Mouse (Mus musculus) midbrain, embryonic 11.5 days (tissue): ENCODE results near the gene Zfp819. TPM values are rescaled to one million over a fixed set of nuclear protein-coding genes. Genes with fewer than 3 reads are reported as not detected.

Source experiments
- ATAC-seq: fragments of 200-750 bp; cut with Nextera tagmentation; 2 replicates; pipeline ENCODE4 v1.8.0; 2017; ENCODE audit warnings: moderate TSS enrichment, moderate library complexity; ENCODE audit not compliant: low FRiP score
- DNase-seq: peaks from one replicate; pipeline ENCODE4 v3.0.0; 2015; ENCODE audit warnings: low spot score; ENCODE audit errors: missing footprints
- H3K27ac ChIP-seq: fragments of 300-500 bp; sonication (generic); 2 replicates; pipeline ENCODE4 v1.5.1; 2014; ENCODE audit warnings: low read depth, low read length
- H3K27me3 ChIP-seq: fragments of 300-500 bp; sonication (generic); 2 replicates; pipeline ENCODE4 v1.6.1; 2014; ENCODE audit warnings: mild to moderate bottlenecking, low read length, moderate library complexity, mixed read lengths; ENCODE audit not compliant: control insufficient read depth, insufficient read depth
- H3K36me3 ChIP-seq: fragments of 300-500 bp; sonication (generic); 2 replicates; pipeline ENCODE4 v1.6.1; 2014; ENCODE audit warnings: mild to moderate bottlenecking, low read length, moderate library complexity, mixed read lengths; ENCODE audit not compliant: control insufficient read depth, insufficient read depth
- H3K4me1 ChIP-seq: fragments of 300-500 bp; sonication (generic); 2 replicates; pipeline ENCODE4 v1.6.1; 2014; ENCODE audit warnings: low read length; ENCODE audit not compliant: control insufficient read depth, insufficient read depth
- H3K4me2 ChIP-seq: fragments of 300-500 bp; sonication (generic); 2 replicates; pipeline ENCODE4 v1.6.1; 2014; ENCODE audit warnings: mild to moderate bottlenecking, moderate library complexity
- H3K4me3 ChIP-seq: fragments of 300-500 bp; sonication (generic); 2 replicates; pipeline ENCODE4 v1.5.1; 2014; ENCODE audit warnings: low read depth, low read length
- H3K9ac ChIP-seq: fragments of 300-500 bp; sonication (generic); 2 replicates; pipeline ENCODE4 v1.6.1; 2014; ENCODE audit warnings: low read length
- H3K9me3 ChIP-seq: fragments of 300-500 bp; sonication (generic); 2 replicates; pipeline ENCODE4 v1.6.1; 2016; ENCODE audit warnings: low read length; ENCODE audit not compliant: control insufficient read depth
- WGBS: fragments of 180-500 bp; shearing (Covaris S2); extraction: QIAGEN DNeasy Blood & Tissue Kit; methylation state at CpG from one replicate; pipeline ENCODE4 v1.1.7; 2014; 5-methylcytosine and 5-hydroxymethylcytosine counted together
- polyA plus RNA-seq: library from polyadenylated mRNA; unstranded; fragments of >200 nt; fragmentation: Nextera tagmentation; extraction: Ambion mirVana; gene quantifications from 2 replicates; pipeline ENCODE4 v1.2.1, GENCODE M21; 2014

Zfp819 gene
- 0.23 and 0.64 TPM in 2 replicates for polyA plus RNA-seq

GRCm38 (mm10) chr7:43606896-43607742 is at the start of gene Zfp819:
Gene Zfp819 (plus strand): TSS chr7:43607169.
- H3K36me3 ChIP-seq = no peaks in the 10 kb centered on the region
- peak within 1 kb of the TSS; percentile 43 for H3K4me3 ChIP-seq
- peak; percentile 86 for ATAC-seq
- WGBS = 15% methylated on average over 41 of the region's 41 CpGs
- no peaks in the 10 kb centered on the region for H3K9me3 ChIP-seq
- H3K27me3 ChIP-seq = no peaks in the 10 kb centered on the region
- peak within 1 kb of the TSS; percentile 53 for H3K9ac ChIP-seq
- H3K4me1 ChIP-seq = peaks cover 10% of the 10 kb centered on the region
- H3K27ac ChIP-seq = no peak within 1 kb of the TSS
- H3K4me2 ChIP-seq = peak within 1 kb of the TSS; percentile 77
- peak; percentile 95 for DNase-seq

- Histone ChIP-seq H3K4me1 (peaks cover 9% of the 10 kb centered on the region), H3K9ac (peak within 1 kb of the TSS; percentile 76), H3K27me3 (no peaks in the 10 kb centered on the region), H3K36me3 (peaks cover 2% of the 10 kb centered on the region; the same call in 1 of the 2 replicates), H3K4me2 (peak within 1 kb of the TSS; percentile 65), H3K4me3 (peak within 1 kb of the TSS; percentile 60), H3K9me3 (no peaks in the 10 kb centered on the region), H3K27ac (peak within 1 kb of the TSS; percentile 87)
- ATAC-seq (peak; percentile 92), DNase-seq (peak; percentile 99)
- WGBS = under 1% methylated on average over 27 of the region's 27 CpGs
Observed at GRCm38 (mm10) chr7:43562006-43562633, 44.8 kb upstream of the Zfp819 start, which contains the start of gene Zfp658. Gene Zfp658 (plus strand): TSS chr7:43562256.

GRCm38 (mm10) chr7:43562651-43563070 is 44.3 kb upstream of the Zfp819 start:
- peaks cover 3% of the 10 kb centered on the region; the same call in 1 of the 2 replicates for H3K36me3 ChIP-seq
- H3K27me3 ChIP-seq = no peaks in the 10 kb centered on the region
- H3K4me2 ChIP-seq = peak overlapping the region; percentile 65
- peaks cover 9% of the 10 kb centered on the region for H3K4me1 ChIP-seq
- 1% methylated on average over 10 of the region's 10 CpGs for WGBS
- peak overlapping the region; percentile 76 for H3K9ac ChIP-seq
- peak; percentile 52 for ATAC-seq
- DNase-seq = no peak
- H3K27ac ChIP-seq = peak overlapping the region; percentile 87
- no peaks in the 10 kb centered on the region for H3K9me3 ChIP-seq
- H3K4me3 ChIP-seq = peak overlapping the region; percentile 60

- no peak for DNase-seq
- Histone ChIP-seq H3K9ac (peak overlapping the region; percentile 76; the same call in 1 of the 2 replicates), H3K27ac (no peak overlapping the region), H3K4me1 (peaks cover 9% of the 10 kb centered on the region), H3K4me3 (peak overlapping the region; percentile 60), H3K36me3 (peaks cover 7% of the 10 kb centered on the region; the same call in 1 of the 2 replicates), H3K27me3 (no peaks in the 10 kb centered on the region), H3K9me3 (no peaks in the 10 kb centered on the region), H3K4me2 (peak overlapping the region; percentile 65)
- ATAC-seq = no peak
- WGBS = 57% methylated on average over 6 of the region's 6 CpGs
Observed at GRCm38 (mm10) chr7:43563300-43563699, 43.7 kb upstream of the Zfp819 start.

- Histone ChIP-seq H3K4me3 (no peak overlapping the region), H3K27ac (no peak overlapping the region), H3K27me3 (no peaks in the 10 kb centered on the region), H3K4me1 (no peaks in the 10 kb centered on the region), H3K4me2 (no peak overlapping the region), H3K36me3 (peaks cover 22% of the 10 kb centered on the region), H3K9ac (no peak overlapping the region), H3K9me3 (no peaks in the 10 kb centered on the region; the same call in 1 of the 2 replicates)
- DNase-seq = no peak
- WGBS = 89% methylated on average over 2 of the region's 2 CpGs
- ATAC-seq = no peak
Observed at GRCm38 (mm10) chr7:43571216-43571615, 35.8 kb upstream of the Zfp819 start.

- Histone ChIP-seq H3K9ac (peak within 1 kb of the TSS; percentile 80), H3K27ac (peak within 1 kb of the TSS; percentile 79), H3K4me3 (peak within 1 kb of the TSS; percentile 82), H3K36me3 (peaks cover 4% of the 10 kb centered on the region), H3K9me3 (no peaks in the 10 kb centered on the region), H3K27me3 (no peaks in the 10 kb centered on the region), H3K4me2 (peak within 1 kb of the TSS; percentile 67), H3K4me1 (peaks cover 8% of the 10 kb centered on the region)
- under 1% methylated on average over 37 of the region's 37 CpGs for WGBS
- ATAC-seq (peak; percentile 96), DNase-seq (peak; percentile 99)
Observed at GRCm38 (mm10) chr7:43579440-43580171, 27.4 kb upstream of the Zfp819 start, which contains the start of gene Zfp719. Gene Zfp719 (plus strand): TSS chr7:43579610.

- Histone ChIP-seq H3K4me3 (peak overlapping the region; percentile 82), H3K9ac (peak overlapping the region; percentile 80), H3K27me3 (no peaks in the 10 kb centered on the region), H3K4me1 (peaks cover 8% of the 10 kb centered on the region), H3K27ac (no peak overlapping the region), H3K9me3 (no peaks in the 10 kb centered on the region), H3K36me3 (peaks cover 12% of the 10 kb centered on the region), H3K4me2 (peak overlapping the region; percentile 67)
- ATAC-seq (no peak), DNase-seq (no peak)
- 65% methylated on average over 5 of the region's 5 CpGs for WGBS
Observed at GRCm38 (mm10) chr7:43580526-43580925, 26.4 kb upstream of the Zfp819 start.

GRCm38 (mm10) chr7:43584790-43585189 is 22.2 kb upstream of the Zfp819 start:
- ATAC-seq = no peak

More at GRCm38 (mm10) chr7:43584790-43585189, 22.2 kb upstream of the Zfp819 start:
- H3K27ac ChIP-seq = no peak overlapping the region
- no peak overlapping the region for H3K9ac ChIP-seq
- no peak for DNase-seq
- no peaks in the 10 kb centered on the region for H3K9me3 ChIP-seq
- H3K4me3 ChIP-seq = no peak overlapping the region
- no peaks in the 10 kb centered on the region for H3K27me3 ChIP-seq
- peaks cover 8% of the 10 kb centered on the region for H3K4me1 ChIP-seq
- no peak overlapping the region for H3K4me2 ChIP-seq
- 94% methylated on average over 5 of the region's 5 CpGs for WGBS
- peaks cover 34% of the 10 kb centered on the region for H3K36me3 ChIP-seq
